Mouse (Mus musculus) liver, postnatal 0 days (tissue): ENCODE data around the gene Fpr1.

Experiments used
- CTCF ChIP-seq: sonication (generic); IDR thresholded peaks from 2 replicates; pipeline ENCODE4 v1.5.1; 2016; ENCODE audit warnings: antibody characterized with exemption, low read depth
- EP300 ChIP-seq: IDR thresholded peaks from 2 replicates; pipeline ENCODE4 v1.6.1; 2016; ENCODE audit warnings: antibody characterized with exemption, low read depth, mild to moderate bottlenecking

- TF ChIP-seq CTCF = no peak
- TF ChIP-seq EP300 = no peak
Observed at GRCm38 (mm10) chr17:17862360-17862759, 21.4 kb downstream of the Fpr1 start.
